Mouse (Mus musculus) heart, embryonic 13.5 days (tissue): ENCODE results near the gene Klf15. TPM values are rescaled to one million over a fixed set of nuclear protein-coding genes. Genes with fewer than 3 reads are reported as not detected.

Experiments used
- ATAC-seq: fragments of 200-750 bp; cut with Nextera tagmentation; 2 replicates; pipeline ENCODE4 v1.8.0; 2017; ENCODE audit warnings: moderate TSS enrichment; ENCODE audit not compliant: insufficient number of reproducible peaks, low FRiP score, low TSS enrichment; ENCODE audit errors: extremely low read depth
- H3K27ac ChIP-seq: fragments of 300-500 bp; sonication (generic); replicated peaks from 2 replicates; pipeline ENCODE4 v1.5.1; 2015; ENCODE audit warnings: moderate library complexity, mild to moderate bottlenecking, inconsistent platforms
- H3K27me3 ChIP-seq: fragments of 300-500 bp; sonication (generic); replicated peaks from 2 replicates; pipeline ENCODE4 v1.6.1; 2015; ENCODE audit warnings: mild to moderate bottlenecking, inconsistent platforms
- H3K36me3 ChIP-seq: fragments of 300-500 bp; sonication (generic); 2 replicates; pipeline ENCODE4 v1.6.1; 2015; ENCODE audit warnings: mild to moderate bottlenecking, inconsistent platforms
- H3K4me1 ChIP-seq: fragments of 300-500 bp; sonication (generic); 2 replicates; pipeline ENCODE4 v1.6.1; 2015; ENCODE audit warnings: inconsistent platforms
- H3K4me2 ChIP-seq: fragments of 300-500 bp; sonication (generic); 2 replicates; pipeline ENCODE4 v1.6.1; 2015; ENCODE audit warnings: inconsistent platforms, mild to moderate bottlenecking, moderate library complexity
- H3K4me3 ChIP-seq: fragments of 300-500 bp; sonication (generic); 2 replicates; pipeline ENCODE4 v1.5.1; 2015; ENCODE audit warnings: moderate library complexity, mild to moderate bottlenecking, inconsistent platforms
- H3K9ac ChIP-seq: fragments of 300-500 bp; sonication (generic); 2 replicates; pipeline ENCODE4 v1.6.1; 2015; ENCODE audit warnings: inconsistent platforms, mild to moderate bottlenecking, moderate library complexity
- H3K9me3 ChIP-seq: fragments of 300-500 bp; sonication (generic); 2 replicates; pipeline ENCODE4 v1.6.1; 2016; ENCODE audit warnings: inconsistent platforms
- WGBS: fragments of 180-500 bp; shearing (Covaris S2); methylation state at CpG from one replicate; pipeline ENCODE4 v1.1.7; 2015; ENCODE audit warnings: mixed read lengths; 5-methylcytosine and 5-hydroxymethylcytosine counted together
- polyA plus RNA-seq: library from polyadenylated mRNA; unstranded; fragments of >200 nt; fragmentation: Nextera tagmentation; extraction: Ambion mirVana; gene quantifications from 2 replicates; pipeline ENCODE4 v1.2.1, GENCODE M21; 2015

The Klf15 gene
- polyA plus RNA-seq, 1 experiment from 2014 or later: 5.8 TPM

GRCm38 (mm10) chr6:90512416-90512815, 50.0 kb downstream of the Klf15 start:
- Histone ChIP-seq H3K27ac (no peak overlapping the region), H3K9ac (no peak overlapping the region), H3K27me3 (no peaks in the 10 kb centered on the region), H3K9me3 (no peaks in the 10 kb centered on the region), H3K4me1 (peaks cover 29% of the 10 kb centered on the region), H3K4me3 (no peak overlapping the region), H3K4me2 (no peak overlapping the region), H3K36me3 (no peaks in the 10 kb centered on the region)
- no peak for ATAC-seq
- 80% methylated on average over 5 of the region's 5 CpGs for WGBS

GRCm38 (mm10) chr6:90513074-90513856, 50.9 kb downstream of the Klf15 start:
- H3K9ac ChIP-seq: no peak overlapping the region
- no peak overlapping the region for H3K4me2 ChIP-seq
- no peak overlapping the region for H3K4me3 ChIP-seq
- no peaks in the 10 kb centered on the region for H3K36me3 ChIP-seq
- no peak overlapping the region for H3K27ac ChIP-seq
- WGBS: 68% methylated on average over 5 of the region's 5 CpGs
- no peaks in the 10 kb centered on the region for H3K27me3 ChIP-seq
- H3K9me3 ChIP-seq: no peaks in the 10 kb centered on the region
- peaks cover 21% of the 10 kb centered on the region for H3K4me1 ChIP-seq
- no peak for ATAC-seq

- ATAC-seq: no peak
- no peak overlapping the region for H3K4me3 ChIP-seq
- H3K9me3 ChIP-seq: no peaks in the 10 kb centered on the region
- H3K4me1 ChIP-seq: peaks cover 10% of the 10 kb centered on the region
- H3K27me3 ChIP-seq: no peaks in the 10 kb centered on the region
- no peak overlapping the region for H3K27ac ChIP-seq
- no peaks in the 10 kb centered on the region for H3K36me3 ChIP-seq
- no peak overlapping the region for H3K4me2 ChIP-seq
- H3K9ac ChIP-seq: 0 out of 2 replicates have a peak overlapping the region, but pooled peaks have one; percentile 14
Observed at GRCm38 (mm10) chr6:90514369-90514768, 52.0 kb downstream of the Klf15 start.

GRCm38 (mm10) chr6:90514883-90515405, 52.6 kb downstream of the Klf15 start:
- 0 out of 2 replicates have a peak, but pooled peaks have one; percentile 14 for ATAC-seq
- H3K27me3 ChIP-seq: no peaks in the 10 kb centered on the region
- no peak overlapping the region for H3K27ac ChIP-seq
- no peaks in the 10 kb centered on the region for H3K36me3 ChIP-seq
- H3K4me3 ChIP-seq: no peak overlapping the region
- H3K9ac ChIP-seq: peak overlapping the region; percentile 14; the same call in 1 of the 2 replicates
- no peaks in the 10 kb centered on the region for H3K9me3 ChIP-seq
- 28% methylated on average over 4 of the region's 4 CpGs for WGBS
- peaks cover 6% of the 10 kb centered on the region; the same call in 1 of the 2 replicates for H3K4me1 ChIP-seq
- H3K4me2 ChIP-seq: no peak overlapping the region

- Histone ChIP-seq H3K4me2 (no peak overlapping the region), H3K4me3 (no peak overlapping the region), H3K27me3 (peaks cover 4% of the 10 kb centered on the region; the same call in 1 of the 2 replicates), H3K27ac (no peak overlapping the region), H3K9ac (no peak overlapping the region), H3K36me3 (no peaks in the 10 kb centered on the region), H3K9me3 (no peaks in the 10 kb centered on the region), H3K4me1 (peaks cover 6% of the 10 kb centered on the region; the same call in 1 of the 2 replicates)
- 34% methylated on average over 3 of the region's 3 CpGs for WGBS
- no peak for ATAC-seq
Observed at GRCm38 (mm10) chr6:90518892-90519291, 56.5 kb downstream of the Klf15 start.

- no peak overlapping the region for H3K4me3 ChIP-seq
- peaks cover 4% of the 10 kb centered on the region; the same call in 1 of the 2 replicates for H3K27me3 ChIP-seq
- WGBS: 49% methylated on average over 5 of the region's 5 CpGs
- no peak overlapping the region for H3K27ac ChIP-seq
- H3K4me1 ChIP-seq: peaks cover 6% of the 10 kb centered on the region; the same call in 1 of the 2 replicates
- H3K4me2 ChIP-seq: no peak overlapping the region
- H3K9me3 ChIP-seq: no peaks in the 10 kb centered on the region
- no peaks in the 10 kb centered on the region for H3K36me3 ChIP-seq
- H3K9ac ChIP-seq: no peak overlapping the region
- no peak for ATAC-seq
Observed at GRCm38 (mm10) chr6:90519375-90519774, 57.0 kb downstream of the Klf15 start.

Other genes with a start within 250 kb of the Klf15 start
- 0.18 TPM in 1 of 2 replicates, not detected in the other for gene Vmn1r53, start 238.1 kb upstream of the Klf15 start, polyA plus RNA-seq
- not detected in 2 replicates for gene Vmn1r54, start 216.3 kb upstream of the Klf15 start, polyA plus RNA-seq
- not detected in 2 replicates for gene BC048671, start 161.4 kb upstream of the Klf15 start, polyA plus RNA-seq
- gene Chst13, start 137.4 kb upstream of the Klf15 start, polyA plus RNA-seq: 0.75 TPM in 1 of 2 replicates, not detected in the other
- gene Uroc1, start 129.3 kb upstream of the Klf15 start, polyA plus RNA-seq: 0.08 and 0.32 TPM in 2 replicates
- 5.4 and 5.5 TPM in 2 replicates for gene Zxdc, start 93.1 kb upstream of the Klf15 start, polyA plus RNA-seq
- gene Cfap100, start 33.8 kb upstream of the Klf15 start, polyA plus RNA-seq: 0.05 and 0.28 TPM in 2 replicates
- 1.1 and 1.5 TPM in 2 replicates for gene Aldh1l1, start 23.9 kb downstream of the Klf15 start, polyA plus RNA-seq
- 12.1 and 14.0 TPM in 2 replicates for gene Slc41a3, start 142.1 kb downstream of the Klf15 start, polyA plus RNA-seq